Mouse (Mus musculus) midbrain, embryonic 15.5 days (tissue): ENCODE data around the gene Cyth2. TPM values are rescaled to one million over a fixed set of nuclear protein-coding genes. Genes with fewer than 3 reads are reported as not detected.
A peak's percentile ranks its signal among the peaks of the same experiment; 100 is the strongest.

Source experiments
- ATAC-seq: fragments of 200-750 bp; cut with Nextera tagmentation; replicated peaks from 2 replicates; pipeline ENCODE4 v1.8.0; 2017; ENCODE audit warnings: moderate TSS enrichment
- H3K27ac ChIP-seq: fragments of 300-500 bp; sonication (generic); 2 replicates; pipeline ENCODE4 v1.5.1; 2015; ENCODE audit warnings: mild to moderate bottlenecking, inconsistent platforms
- H3K27me3 ChIP-seq: fragments of 300-500 bp; sonication (generic); replicated peaks from 2 replicates; pipeline ENCODE4 v1.6.1; 2015; ENCODE audit warnings: inconsistent platforms
- H3K36me3 ChIP-seq: fragments of 300-500 bp; sonication (generic); replicated peaks from 2 replicates; pipeline ENCODE4 v1.6.1; 2015; ENCODE audit warnings: inconsistent platforms
- H3K4me1 ChIP-seq: fragments of 300-500 bp; sonication (generic); 2 replicates; pipeline ENCODE4 v1.6.1; 2015; ENCODE audit warnings: inconsistent platforms
- H3K4me2 ChIP-seq: fragments of 300-500 bp; sonication (generic); 2 replicates; pipeline ENCODE4 v1.6.1; 2015; ENCODE audit warnings: inconsistent platforms, mild to moderate bottlenecking, moderate library complexity
- H3K4me3 ChIP-seq: fragments of 300-500 bp; sonication (generic); 2 replicates; pipeline ENCODE4 v1.5.1; 2015; ENCODE audit warnings: mild to moderate bottlenecking, inconsistent platforms
- H3K9ac ChIP-seq: fragments of 300-500 bp; sonication (generic); 2 replicates; pipeline ENCODE4 v1.6.1; 2015; ENCODE audit warnings: mild to moderate bottlenecking, inconsistent platforms
- H3K9me3 ChIP-seq: fragments of 300-500 bp; sonication (generic); 2 replicates; pipeline ENCODE4 v1.6.1; 2016; ENCODE audit warnings: inconsistent platforms
- WGBS: fragments of 180-500 bp; shearing (Covaris S2); methylation state at CpG from one replicate; pipeline ENCODE4 v1.1.7; 2015; ENCODE audit warnings: mixed read lengths; 5-methylcytosine and 5-hydroxymethylcytosine counted together
- polyA plus RNA-seq: library from polyadenylated mRNA; unstranded; fragments of >200 nt; fragmentation: Nextera tagmentation; extraction: Ambion mirVana; gene quantifications from 2 replicates; pipeline ENCODE4 v1.2.1, GENCODE M21; 2015

Gene Cyth2
- polyA plus RNA-seq, 1 experiment from 2014 or later, result 329 TPM

DNA sequence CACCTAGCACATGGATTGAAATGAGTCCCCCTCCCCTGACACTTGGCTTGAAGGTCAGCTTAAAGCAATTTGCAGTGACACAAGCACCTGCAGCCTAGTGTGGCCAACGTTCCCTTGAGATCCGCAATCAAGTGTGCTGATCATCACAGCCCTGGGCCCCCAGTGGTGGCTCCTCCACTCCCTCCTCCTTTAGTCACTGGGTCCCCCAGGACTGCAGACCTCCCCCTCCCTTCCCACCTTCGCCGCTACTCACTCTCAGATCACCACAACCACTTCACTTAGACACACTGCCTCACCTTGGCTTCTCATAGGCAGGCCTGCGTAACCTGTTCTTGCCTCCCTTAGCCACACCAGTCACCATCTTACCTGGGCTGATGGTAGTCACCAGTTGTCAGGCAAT is 8.4 kb downstream of the Cyth2 start:
- no peak overlapping the region for H3K9ac ChIP-seq
- H3K9me3 ChIP-seq, result no peaks in the 10 kb centered on the region
- no peak overlapping the region for H3K4me3 ChIP-seq
- peaks cover 4% of the 10 kb centered on the region; the same call in 1 of the 2 replicates for H3K4me1 ChIP-seq
- no peak for ATAC-seq
- H3K36me3 ChIP-seq, result peaks cover 50% of the 10 kb centered on the region
- no peak overlapping the region for H3K4me2 ChIP-seq
- H3K27me3 ChIP-seq, result no peaks in the 10 kb centered on the region
- H3K27ac ChIP-seq, result peak overlapping the region; percentile 35; the same call in 1 of the 2 replicates
- 57% methylated on average over 5 of the region's 5 CpGs for WGBS

DNA sequence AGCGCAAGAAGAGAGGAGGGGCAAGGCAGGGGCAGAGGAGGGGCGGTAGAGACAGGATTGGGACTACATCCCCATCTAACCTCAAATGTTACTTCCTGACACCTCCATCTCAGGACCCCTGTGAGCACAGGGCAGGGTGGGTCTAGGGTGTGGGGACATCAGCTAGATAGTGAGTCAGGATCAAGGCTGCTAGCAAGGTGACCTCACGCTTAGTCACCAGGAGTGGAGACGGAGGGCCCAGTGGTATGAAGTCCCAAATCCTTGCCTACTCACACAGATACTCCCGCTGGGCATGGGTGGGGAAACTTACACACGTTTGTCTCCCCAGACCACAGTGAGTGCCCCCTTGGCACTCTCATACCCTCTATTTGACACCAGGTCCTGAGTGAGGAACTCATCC is 11.8 kb downstream of the Cyth2 start:
- no peak for ATAC-seq
- 90% methylated on average over 6 of the region's 6 CpGs for WGBS
- no peak overlapping the region for H3K27ac ChIP-seq
- no peaks in the 10 kb centered on the region for H3K27me3 ChIP-seq
- H3K9me3 ChIP-seq, result no peaks in the 10 kb centered on the region
- H3K4me2 ChIP-seq, result no peak overlapping the region
- H3K9ac ChIP-seq, result no peak overlapping the region
- H3K36me3 ChIP-seq, result peaks cover 17% of the 10 kb centered on the region; the same call in 1 of the 2 replicates
- H3K4me1 ChIP-seq, result peaks cover 23% of the 10 kb centered on the region
- no peak overlapping the region for H3K4me3 ChIP-seq

DNA sequence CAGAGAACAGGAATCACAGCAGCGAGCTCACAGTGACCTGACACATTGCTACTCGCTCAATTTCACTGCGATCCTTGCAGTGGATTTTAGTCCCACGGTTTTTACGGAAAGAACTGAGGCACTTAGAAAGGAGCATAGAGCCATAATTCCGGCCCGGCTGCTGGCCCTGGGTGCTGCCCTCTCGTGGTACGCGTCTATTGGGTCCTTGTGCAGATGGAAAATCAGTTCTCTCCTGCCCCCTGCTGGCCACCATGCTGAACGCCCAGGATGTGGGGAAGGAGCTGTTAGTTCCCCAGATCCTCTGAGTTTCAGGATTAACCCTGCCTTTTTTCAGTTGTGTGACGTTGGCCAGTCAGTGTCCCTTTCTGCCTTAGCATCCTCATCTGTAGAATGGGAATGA is 13.0 kb downstream of the Cyth2 start:
- peak overlapping the region; percentile 53 for H3K27ac ChIP-seq
- no peak overlapping the region for H3K4me3 ChIP-seq
- no peaks in the 10 kb centered on the region for H3K27me3 ChIP-seq
- H3K9me3 ChIP-seq, result no peaks in the 10 kb centered on the region
- H3K36me3 ChIP-seq, result peaks cover 16% of the 10 kb centered on the region; the same call in 1 of the 2 replicates
- peak; percentile 50 for ATAC-seq
- H3K9ac ChIP-seq, result no peak overlapping the region
- H3K4me2 ChIP-seq, result no peak overlapping the region
- WGBS, result 2% methylated on average over 12 of the region's 12 CpGs
- H3K4me1 ChIP-seq, result peaks cover 31% of the 10 kb centered on the region

DNA sequence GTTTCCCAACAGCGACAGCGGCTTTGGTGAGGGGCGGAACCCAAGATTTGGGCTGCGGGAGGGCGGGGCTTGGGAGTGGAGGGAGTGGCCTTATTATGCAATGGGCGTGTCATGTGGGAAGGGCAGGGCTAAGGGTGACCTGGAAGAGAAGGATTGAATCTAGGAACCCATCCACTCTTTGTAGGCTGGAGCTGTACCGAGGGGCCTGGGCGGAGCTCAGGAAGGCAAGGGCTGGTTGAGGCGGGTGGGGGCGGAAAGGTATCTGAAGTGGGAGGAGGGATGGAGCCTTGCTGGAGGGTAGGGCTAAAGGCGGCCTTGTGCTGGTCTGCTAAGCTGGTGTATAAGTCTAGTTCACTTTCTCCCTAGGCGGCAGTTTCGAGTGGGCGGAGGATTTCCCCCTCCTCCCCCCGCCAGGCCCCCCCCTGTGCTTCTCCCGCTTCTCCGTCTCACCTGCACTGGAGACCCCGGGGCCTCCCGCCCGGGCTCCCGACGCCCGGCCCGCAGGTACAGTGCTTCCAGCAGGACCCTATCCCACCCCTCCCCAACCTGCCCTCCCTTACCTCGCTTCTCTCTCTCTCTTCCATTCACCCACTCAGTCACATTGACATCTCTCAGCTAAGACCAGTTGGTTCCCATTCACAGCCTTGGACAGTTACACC is 13.7 kb downstream of the Cyth2 start:
- Histone ChIP-seq H3K4me1 (peaks cover 31% of the 10 kb centered on the region), H3K27ac (peak overlapping the region; percentile 53; the same call in 1 of the 2 replicates), H3K9ac (no peak overlapping the region), H3K4me3 (no peak overlapping the region), H3K27me3 (no peaks in the 10 kb centered on the region), H3K4me2 (no peak overlapping the region), H3K9me3 (no peaks in the 10 kb centered on the region), H3K36me3 (peaks cover 20% of the 10 kb centered on the region)
- ATAC-seq, result no peak; the same call in 1 of the 2 replicates
- WGBS, result 25% methylated on average over 24 of the region's 25 CpGs

DNA sequence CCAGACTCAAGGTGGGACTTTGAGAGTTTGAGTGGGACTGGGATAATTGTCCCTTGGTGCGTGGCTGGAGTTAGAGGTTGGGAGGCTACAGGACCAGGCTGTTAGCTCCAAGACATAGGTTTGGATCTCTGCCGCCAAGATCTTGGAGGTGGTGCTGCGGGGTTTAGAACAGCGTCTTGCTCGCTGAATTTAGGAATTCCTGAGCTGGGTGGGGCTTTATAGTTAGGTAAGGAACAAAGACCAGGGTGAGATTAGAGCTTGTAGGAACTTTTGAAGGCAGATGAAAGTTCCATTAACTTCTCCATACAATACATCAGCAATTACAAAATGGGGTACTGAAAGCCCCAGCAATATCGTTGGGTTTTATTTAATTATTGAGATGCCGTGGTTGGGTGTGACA is 14.4 kb downstream of the Cyth2 start:
- Histone ChIP-seq H3K36me3 (peaks cover 26% of the 10 kb centered on the region), H3K4me2 (no peak overlapping the region), H3K27ac (no peak overlapping the region), H3K27me3 (peaks cover 3% of the 10 kb centered on the region; the same call in 1 of the 2 replicates), H3K9ac (no peak overlapping the region), H3K4me1 (peaks cover 31% of the 10 kb centered on the region), H3K9me3 (no peaks in the 10 kb centered on the region), H3K4me3 (no peak overlapping the region)
- ATAC-seq, result no peak
- 45% methylated on average over 7 of the region's 7 CpGs for WGBS

DNA sequence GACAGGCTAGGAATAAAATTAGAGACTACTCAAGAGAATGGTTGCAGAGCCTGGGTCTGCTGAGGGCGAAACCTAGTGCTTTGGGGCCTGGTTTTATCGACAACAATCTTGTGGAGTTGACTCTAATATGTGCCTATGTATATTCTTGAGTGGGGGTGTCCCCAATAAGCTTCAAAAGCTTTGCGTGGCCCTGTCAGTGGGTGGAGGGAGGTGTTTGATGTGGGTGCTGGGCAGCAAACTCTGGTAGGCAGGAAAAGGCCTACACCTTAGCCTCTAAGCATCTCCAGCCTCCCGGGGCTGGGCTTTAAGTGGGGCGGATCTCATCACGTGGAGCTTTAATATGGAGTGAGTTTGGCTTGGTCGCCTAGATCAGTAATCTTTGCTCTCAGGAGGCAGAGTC is 15.4 kb downstream of the Cyth2 start:
- peaks cover 36% of the 10 kb centered on the region for H3K36me3 ChIP-seq
- H3K27me3 ChIP-seq, result peaks cover 9% of the 10 kb centered on the region; the same call in 1 of the 2 replicates
- no peak overlapping the region for H3K4me3 ChIP-seq
- H3K4me2 ChIP-seq, result no peak overlapping the region
- no peak for ATAC-seq
- peaks cover 31% of the 10 kb centered on the region for H3K4me1 ChIP-seq
- no peak overlapping the region for H3K27ac ChIP-seq
- no peaks in the 10 kb centered on the region for H3K9me3 ChIP-seq
- no peak overlapping the region for H3K9ac ChIP-seq
- WGBS, result 49% methylated on average over 7 of the region's 7 CpGs

DNA sequence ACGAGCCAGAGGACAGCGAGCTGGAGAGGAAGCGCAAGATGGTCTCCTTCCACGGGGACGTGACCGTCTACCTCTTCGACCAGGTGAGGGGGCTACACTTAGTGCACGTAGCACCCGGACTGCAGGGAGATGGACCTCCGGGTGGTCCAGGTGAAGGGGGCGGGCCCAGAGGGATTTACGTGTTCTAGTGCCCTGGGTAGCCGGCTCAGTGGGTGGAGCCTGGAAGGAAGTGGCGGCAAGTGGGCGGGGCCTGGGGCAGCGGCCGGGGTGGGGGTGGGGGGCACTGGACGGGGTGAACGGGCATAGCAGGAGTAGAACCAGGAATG is 15.9 kb downstream of the Cyth2 start:
- WGBS, result 2% methylated on average over 19 of the region's 19 CpGs
- no peak for ATAC-seq
- peaks cover 31% of the 10 kb centered on the region for H3K4me1 ChIP-seq
- H3K4me2 ChIP-seq, result peak overlapping the region; percentile 44
- H3K4me3 ChIP-seq, result peak overlapping the region; percentile 6
- 0 out of 2 replicates have a peak overlapping the region, but pooled peaks have one; percentile 16 for H3K9ac ChIP-seq
- H3K36me3 ChIP-seq, result peaks cover 38% of the 10 kb centered on the region
- H3K27me3 ChIP-seq, result peaks cover 9% of the 10 kb centered on the region; the same call in 1 of the 2 replicates
- no peak overlapping the region for H3K27ac ChIP-seq
- H3K9me3 ChIP-seq, result no peaks in the 10 kb centered on the region

DNA sequence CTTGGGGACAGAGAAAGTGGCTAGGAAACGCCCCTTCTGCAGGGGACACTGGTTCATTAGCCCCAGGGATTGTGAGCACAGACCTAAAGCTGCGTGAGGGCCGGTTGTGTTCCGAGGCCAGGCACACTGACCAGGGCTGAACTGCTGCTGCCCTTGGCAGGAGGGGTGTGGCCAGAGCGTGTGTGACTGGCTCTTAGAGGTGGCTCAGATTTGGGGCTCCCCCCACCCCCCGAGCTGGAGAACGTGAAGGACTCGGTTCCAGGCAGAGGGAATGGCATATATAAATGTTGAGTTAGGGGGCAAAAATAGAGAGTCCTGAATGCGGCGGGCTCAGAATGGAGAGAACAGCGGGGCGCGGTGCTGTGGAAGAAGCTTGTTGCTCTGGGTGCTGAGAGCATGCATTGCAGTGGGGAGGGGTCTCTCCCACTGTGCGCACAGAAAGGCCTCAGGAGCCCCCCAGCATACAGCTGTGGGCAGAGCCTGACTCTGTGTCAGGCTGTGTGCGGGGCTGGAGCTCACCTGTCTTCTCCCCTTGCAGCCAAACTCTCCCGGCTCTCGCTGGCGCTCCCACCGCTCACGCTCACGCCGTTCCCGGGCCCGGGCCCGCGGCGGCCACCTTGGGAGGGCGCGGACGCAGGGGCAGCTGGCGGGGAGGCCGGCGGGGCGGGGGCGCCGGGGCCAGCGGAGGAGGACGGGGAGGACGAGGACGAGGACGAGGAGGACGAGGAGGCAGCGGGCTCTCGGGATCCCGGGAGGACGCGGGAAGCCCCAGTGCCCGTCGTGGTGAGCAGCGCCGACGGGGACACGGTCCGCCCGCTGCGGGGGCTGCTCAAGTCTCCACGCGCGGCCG is 16.5 kb downstream of the Cyth2 start:
- Histone ChIP-seq H3K4me1 (peaks cover 31% of the 10 kb centered on the region), H3K27me3 (peaks cover 9% of the 10 kb centered on the region; the same call in 1 of the 2 replicates), H3K9me3 (no peaks in the 10 kb centered on the region), H3K9ac (peak overlapping the region; percentile 16; the same call in 1 of the 2 replicates), H3K27ac (no peak overlapping the region), H3K4me3 (peak overlapping the region; percentile 6), H3K4me2 (peak overlapping the region; percentile 44), H3K36me3 (peaks cover 38% of the 10 kb centered on the region)
- no peak for ATAC-seq
- WGBS, result 3% methylated on average over 59 of the region's 60 CpGs

DNA sequence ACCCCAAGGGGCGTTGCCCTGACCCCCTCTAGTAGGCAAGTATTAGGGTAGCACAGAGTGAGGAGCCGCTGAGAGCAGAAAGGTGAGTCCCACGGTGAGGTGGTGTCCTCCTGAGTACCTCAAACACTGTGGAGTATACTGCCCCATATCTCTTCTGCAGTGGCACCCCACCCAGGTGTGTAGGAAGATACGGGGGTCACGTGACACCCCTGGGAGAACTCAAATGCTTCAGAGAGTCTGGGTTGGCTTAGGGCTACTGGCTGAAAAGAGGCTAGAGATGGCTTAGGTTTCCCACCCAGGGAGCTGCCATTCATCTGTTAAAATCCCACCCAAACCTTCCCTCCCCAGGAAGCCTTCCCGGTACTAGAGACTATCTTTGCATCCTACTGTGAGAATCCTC is 17.4 kb downstream of the Cyth2 start:
- 46% methylated on average over 6 of the region's 6 CpGs for WGBS
- Histone ChIP-seq H3K36me3 (peaks cover 39% of the 10 kb centered on the region), H3K4me3 (no peak overlapping the region), H3K9ac (peak overlapping the region; percentile 13; the same call in 1 of the 2 replicates), H3K4me2 (no peak overlapping the region), H3K4me1 (peaks cover 31% of the 10 kb centered on the region), H3K9me3 (no peaks in the 10 kb centered on the region), H3K27me3 (peaks cover 9% of the 10 kb centered on the region; the same call in 1 of the 2 replicates), H3K27ac (no peak overlapping the region)
- no peak for ATAC-seq

DNA sequence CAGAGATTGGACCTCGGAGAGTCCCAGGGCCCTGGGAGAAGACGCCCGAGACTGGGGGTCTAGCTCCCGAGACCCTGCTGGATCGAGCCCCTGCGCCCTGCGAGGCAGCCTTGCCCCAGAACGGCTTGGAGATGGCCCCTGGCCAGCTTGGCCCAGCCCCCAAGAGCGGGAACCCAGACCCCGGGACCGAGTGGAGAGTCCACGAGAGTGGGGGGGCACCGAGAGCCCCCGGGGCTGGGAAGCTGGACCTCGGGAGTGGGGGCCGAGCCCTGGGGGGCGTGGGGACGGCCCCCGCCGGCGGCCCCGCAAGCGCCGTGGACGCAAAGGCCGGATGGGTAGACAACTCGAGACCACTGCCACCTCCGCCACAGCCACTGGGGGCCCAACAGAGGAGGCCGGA is 19.4 kb downstream of the Cyth2 start:
- no peak for ATAC-seq
- H3K36me3 ChIP-seq, result peaks cover 53% of the 10 kb centered on the region
- 95% methylated on average over 29 of the region's 29 CpGs for WGBS

DNA sequence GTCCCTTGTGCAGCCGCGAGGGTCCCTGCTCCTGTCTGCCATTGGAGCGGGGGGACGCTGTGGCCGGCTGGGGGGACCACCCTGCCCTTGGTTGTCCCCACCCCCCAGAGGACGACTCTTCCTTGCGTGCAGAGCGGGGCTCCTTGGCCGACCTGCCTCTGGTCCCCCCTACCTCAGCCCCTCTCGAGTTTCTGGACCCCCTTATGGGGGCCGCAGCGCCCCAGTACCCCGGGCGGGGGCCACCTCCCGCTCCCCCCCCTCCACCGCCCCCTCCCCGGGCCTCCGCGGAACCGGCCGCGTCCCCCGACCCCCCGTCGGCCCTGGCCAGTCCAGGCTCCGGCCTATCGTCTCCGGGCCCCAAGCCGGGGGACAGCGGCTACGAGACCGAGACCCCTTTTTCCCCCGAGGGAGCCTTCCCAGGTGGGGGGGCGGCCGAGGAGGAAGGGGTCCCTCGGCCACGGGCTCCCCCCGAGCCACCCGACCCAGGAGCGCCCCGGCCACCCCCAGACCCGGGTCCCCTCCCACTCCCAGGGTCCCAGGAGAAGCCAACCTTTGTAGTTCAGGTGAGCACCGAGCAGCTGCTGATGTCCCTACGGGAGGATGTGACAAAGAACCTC is 20.3 kb downstream of the Cyth2 start:
- H3K4me2 ChIP-seq, result no peak overlapping the region
- H3K36me3 ChIP-seq, result peaks cover 62% of the 10 kb centered on the region
- H3K27ac ChIP-seq, result no peak overlapping the region
- no peak for ATAC-seq
- peaks cover 9% of the 10 kb centered on the region; the same call in 1 of the 2 replicates for H3K27me3 ChIP-seq
- H3K4me3 ChIP-seq, result no peak overlapping the region
- H3K4me1 ChIP-seq, result peaks cover 21% of the 10 kb centered on the region
- WGBS, result 91% methylated on average over 44 of the region's 44 CpGs
- H3K9ac ChIP-seq, result no peak overlapping the region
- H3K9me3 ChIP-seq, result no peaks in the 10 kb centered on the region

More for the DNA sequence above, 19.4 kb downstream of the Cyth2 start:
- Histone ChIP-seq H3K9ac (no peak overlapping the region), H3K4me2 (no peak overlapping the region), H3K27ac (no peak overlapping the region), H3K4me1 (peaks cover 21% of the 10 kb centered on the region), H3K4me3 (no peak overlapping the region), H3K9me3 (no peaks in the 10 kb centered on the region), H3K27me3 (peaks cover 9% of the 10 kb centered on the region; the same call in 1 of the 2 replicates)

DNA sequence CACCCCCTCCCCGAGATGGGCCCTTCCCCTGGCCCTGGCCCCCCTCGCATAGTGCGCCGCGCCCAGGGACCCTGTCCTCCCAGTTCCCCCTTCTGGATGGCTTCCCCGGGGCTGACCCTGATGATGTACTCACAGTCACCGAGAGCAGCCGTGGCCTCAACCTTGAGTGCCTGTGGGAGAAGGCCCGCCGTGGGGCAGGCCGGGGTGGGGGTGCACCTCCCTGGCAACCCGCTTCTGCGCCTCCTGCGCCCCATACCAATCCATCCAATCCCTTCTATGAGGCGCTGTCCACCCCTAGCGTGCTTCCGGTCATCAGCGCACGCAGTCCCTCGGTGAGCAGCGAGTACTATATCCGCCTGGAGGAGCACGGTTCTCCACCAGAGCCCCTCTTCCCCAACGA is 21.1 kb downstream of the Cyth2 start:
- Histone ChIP-seq H3K4me2 (no peak overlapping the region), H3K9me3 (no peaks in the 10 kb centered on the region), H3K4me1 (peaks cover 20% of the 10 kb centered on the region), H3K9ac (no peak overlapping the region), H3K36me3 (peaks cover 69% of the 10 kb centered on the region), H3K4me3 (no peak overlapping the region), H3K27me3 (peaks cover 9% of the 10 kb centered on the region; the same call in 1 of the 2 replicates), H3K27ac (no peak overlapping the region)
- WGBS, result 88% methylated on average over 24 of the region's 24 CpGs
- no peak for ATAC-seq
